Mouse (Mus musculus) hindbrain, embryonic 10.5 days (tissue): ENCODE measurements around the gene Gm10401. TPM values are rescaled to one million over a fixed set of nuclear protein-coding genes. Genes with fewer than 3 reads are reported as not detected.
A peak's percentile ranks its signal among the peaks of the same experiment; 100 is the strongest.

Experiments
- DNase-seq: peaks from one replicate; pipeline ENCODE4 v3.0.0-alpha.2; 2017; ENCODE audit warnings: low spot score
- H3K27ac ChIP-seq: fragments of 300-500 bp; sonication (generic); 2 replicates; pipeline ENCODE4 v1.5.1; 2016; ENCODE audit warnings: mild to moderate bottlenecking, moderate library complexity
- H3K27me3 ChIP-seq: fragments of 300-500 bp; sonication (generic); 2 replicates; pipeline ENCODE4 v1.6.1; 2016; ENCODE audit warnings: mild to moderate bottlenecking; ENCODE audit not compliant: poor library complexity, insufficient read depth, severe bottlenecking
- H3K36me3 ChIP-seq: fragments of 300-500 bp; sonication (generic); 2 replicates; pipeline ENCODE4 v1.6.1; 2016; ENCODE audit warnings: mild to moderate bottlenecking, moderate library complexity
- H3K4me1 ChIP-seq: fragments of 300-500 bp; sonication (generic); replicated peaks from 2 replicates; pipeline ENCODE4 v1.6.1; 2016; ENCODE audit warnings: mild to moderate bottlenecking
- H3K4me3 ChIP-seq: fragments of 300-500 bp; sonication (generic); 2 replicates; pipeline ENCODE4 v1.5.1; 2016; ENCODE audit warnings: mild to moderate bottlenecking, moderate library complexity
- H3K9me3 ChIP-seq: fragments of 300-500 bp; sonication (generic); 2 replicates; pipeline ENCODE4 v1.6.1; 2016; ENCODE audit warnings: mild to moderate bottlenecking, moderate library complexity
- WGBS: fragments of 180-500 bp; shearing (Covaris S2); methylation state at CpG from one replicate; pipeline ENCODE4 v1.1.7; 2016; 5-methylcytosine and 5-hydroxymethylcytosine counted together
- polyA plus RNA-seq: library from polyadenylated mRNA; unstranded; fragments of >200 nt; fragmentation: Nextera tagmentation; extraction: Ambion mirVana; gene quantifications from 2 replicates; pipeline ENCODE4 v1.2.1, GENCODE M21; 2016

Gene Gm10401
- polyA plus RNA-seq, 1 experiment from 2014 or later, result 22.8 TPM

GRCm38 (mm10) chr5:115132465-115132864, 34.4 kb upstream of the Gm10401 start:
- no peak overlapping the region for H3K27ac ChIP-seq
- 95% methylated on average over 8 of the region's 8 CpGs for WGBS
- no peaks in the 10 kb centered on the region for H3K27me3 ChIP-seq
- DNase-seq, result no peak
- no peaks in the 10 kb centered on the region for H3K9me3 ChIP-seq
- H3K4me1 ChIP-seq, result peaks cover 22% of the 10 kb centered on the region
- H3K4me3 ChIP-seq, result peak overlapping the region; percentile 85; the same call in 1 of the 2 replicates
- H3K36me3 ChIP-seq, result peaks cover 50% of the 10 kb centered on the region

GRCm38 (mm10) chr5:115129328-115129727, 31.2 kb upstream of the Gm10401 start:
- H3K27ac ChIP-seq, result no peak overlapping the region
- no peak overlapping the region for H3K4me3 ChIP-seq
- H3K4me1 ChIP-seq, result peaks cover 29% of the 10 kb centered on the region
- 91% methylated on average over 6 of the region's 6 CpGs for WGBS
- H3K27me3 ChIP-seq, result no peaks in the 10 kb centered on the region
- peaks cover 82% of the 10 kb centered on the region for H3K36me3 ChIP-seq
- no peaks in the 10 kb centered on the region for H3K9me3 ChIP-seq
- DNase-seq, result no peak

GRCm38 (mm10) chr5:115127421-115128179, 29.5 kb upstream of the Gm10401 start:
- DNase-seq, result no peak
- H3K27me3 ChIP-seq, result no peaks in the 10 kb centered on the region
- H3K4me3 ChIP-seq, result no peak overlapping the region
- no peaks in the 10 kb centered on the region for H3K9me3 ChIP-seq
- 92% methylated on average over 22 of the region's 22 CpGs for WGBS
- no peak overlapping the region for H3K27ac ChIP-seq
- peaks cover 97% of the 10 kb centered on the region for H3K36me3 ChIP-seq
- peaks cover 12% of the 10 kb centered on the region for H3K4me1 ChIP-seq

GRCm38 (mm10) chr5:115126578-115127312, 28.6 kb upstream of the Gm10401 start:
- DNase-seq, result no peak
- H3K27me3 ChIP-seq, result no peaks in the 10 kb centered on the region
- WGBS, result 90% methylated on average over 28 of the region's 28 CpGs
- H3K4me1 ChIP-seq, result peaks cover 8% of the 10 kb centered on the region; the same call in 1 of the 2 replicates
- H3K27ac ChIP-seq, result no peak overlapping the region
- H3K36me3 ChIP-seq, result peaks cover 95% of the 10 kb centered on the region
- no peaks in the 10 kb centered on the region for H3K9me3 ChIP-seq
- H3K4me3 ChIP-seq, result no peak overlapping the region

GRCm38 (mm10) chr5:115125211-115125871, 27.2 kb upstream of the Gm10401 start:
- WGBS, result 31% methylated on average over 24 of the region's 24 CpGs
- peak; percentile 81 for DNase-seq
- Histone ChIP-seq H3K4me3 (no peak overlapping the region), H3K27ac (no peak overlapping the region), H3K36me3 (peaks cover 82% of the 10 kb centered on the region), H3K9me3 (no peaks in the 10 kb centered on the region), H3K4me1 (peaks cover 8% of the 10 kb centered on the region; the same call in 1 of the 2 replicates), H3K27me3 (no peaks in the 10 kb centered on the region)

GRCm38 (mm10) chr5:115124690-115125089, 26.6 kb upstream of the Gm10401 start:
- Histone ChIP-seq H3K4me3 (no peak overlapping the region), H3K36me3 (peaks cover 76% of the 10 kb centered on the region), H3K27ac (no peak overlapping the region), H3K9me3 (no peaks in the 10 kb centered on the region), H3K27me3 (no peaks in the 10 kb centered on the region), H3K4me1 (peaks cover 8% of the 10 kb centered on the region; the same call in 1 of the 2 replicates)
- no peak for DNase-seq
- WGBS, result 94% methylated on average over 6 of the region's 6 CpGs

- DNase-seq, result no peak
- H3K27ac ChIP-seq, result no peak overlapping the region
- H3K4me3 ChIP-seq, result no peak overlapping the region
- H3K9me3 ChIP-seq, result no peaks in the 10 kb centered on the region
- 83% methylated on average over 5 of the region's 5 CpGs for WGBS
- H3K27me3 ChIP-seq, result no peaks in the 10 kb centered on the region
- peaks cover 58% of the 10 kb centered on the region for H3K36me3 ChIP-seq
- H3K4me1 ChIP-seq, result peaks cover 23% of the 10 kb centered on the region
Observed at GRCm38 (mm10) chr5:115120978-115121377, 22.9 kb upstream of the Gm10401 start.

- under 1% methylated on average over 39 of the region's 39 CpGs for WGBS
- DNase-seq, result peak; percentile 89
- peak within 1 kb of the TSS; percentile 75 for H3K4me3 ChIP-seq
- H3K9me3 ChIP-seq, result no peaks in the 10 kb centered on the region
- H3K4me1 ChIP-seq, result peaks cover 15% of the 10 kb centered on the region
- peaks cover 57% of the 10 kb centered on the region for H3K36me3 ChIP-seq
- H3K27me3 ChIP-seq, result no peaks in the 10 kb centered on the region
- peak within 1 kb of the TSS; percentile 93 for H3K27ac ChIP-seq
Observed at GRCm38 (mm10) chr5:115118961-115119570, 21.0 kb upstream of the Gm10401 start, which contains the start of gene Acads. Acads (minus strand) TSS chr5:115119346.

GRCm38 (mm10) chr5:115117467-115117866, 19.4 kb upstream of the Gm10401 start:
- Histone ChIP-seq H3K9me3 (no peaks in the 10 kb centered on the region), H3K27ac (no peak overlapping the region), H3K4me1 (peaks cover 15% of the 10 kb centered on the region), H3K27me3 (no peaks in the 10 kb centered on the region), H3K4me3 (no peak overlapping the region), H3K36me3 (peaks cover 57% of the 10 kb centered on the region)
- no peak for DNase-seq
- 97% methylated on average over 13 of the region's 13 CpGs for WGBS

- WGBS, result 91% methylated on average over 3 of the region's 3 CpGs
- Histone ChIP-seq H3K36me3 (peaks cover 63% of the 10 kb centered on the region), H3K9me3 (no peaks in the 10 kb centered on the region)
Observed at GRCm38 (mm10) chr5:115116426-115116825, 18.3 kb upstream of the Gm10401 start.

GRCm38 (mm10) chr5:115114501-115114900, 16.4 kb upstream of the Gm10401 start:
- DNase-seq, result no peak
- WGBS, result 95% methylated on average over 8 of the region's 8 CpGs
- no peaks in the 10 kb centered on the region for H3K9me3 ChIP-seq
- no peaks in the 10 kb centered on the region for H3K27me3 ChIP-seq
- no peak overlapping the region for H3K4me3 ChIP-seq
- H3K27ac ChIP-seq, result no peak overlapping the region
- peaks cover 83% of the 10 kb centered on the region for H3K36me3 ChIP-seq
- H3K4me1 ChIP-seq, result peaks cover 41% of the 10 kb centered on the region

More at GRCm38 (mm10) chr5:115116426-115116825, 18.3 kb upstream of the Gm10401 start:
- no peak for DNase-seq
- no peak overlapping the region for H3K27ac ChIP-seq
- H3K4me3 ChIP-seq, result no peak overlapping the region
- H3K4me1 ChIP-seq, result peaks cover 23% of the 10 kb centered on the region
- H3K27me3 ChIP-seq, result no peaks in the 10 kb centered on the region

GRCm38 (mm10) chr5:115113244-115113643, 15.1 kb upstream of the Gm10401 start:
- H3K27ac ChIP-seq, result no peak overlapping the region
- peaks cover 84% of the 10 kb centered on the region for H3K36me3 ChIP-seq
- H3K27me3 ChIP-seq, result no peaks in the 10 kb centered on the region
- WGBS, result 95% methylated on average over 12 of the region's 12 CpGs
- H3K4me3 ChIP-seq, result no peak overlapping the region
- no peak for DNase-seq
- peaks cover 29% of the 10 kb centered on the region for H3K4me1 ChIP-seq
- H3K9me3 ChIP-seq, result no peaks in the 10 kb centered on the region
